Mouse (Mus musculus) layer of hippocampus, adult 11-12 months (tissue): ENCODE measurements around the gene Slc25a45.

Experiments
- DNase-seq: peaks from one replicate; pipeline ENCODE4 v3.0.0; 2022; ENCODE audit warnings: low spot score

Gene Slc25a45

GRCm38 (mm10) chr19:5840890-5841388 is 36.7 kb upstream of the Slc25a45 start:
- DNase-seq, result no peak

DNA sequence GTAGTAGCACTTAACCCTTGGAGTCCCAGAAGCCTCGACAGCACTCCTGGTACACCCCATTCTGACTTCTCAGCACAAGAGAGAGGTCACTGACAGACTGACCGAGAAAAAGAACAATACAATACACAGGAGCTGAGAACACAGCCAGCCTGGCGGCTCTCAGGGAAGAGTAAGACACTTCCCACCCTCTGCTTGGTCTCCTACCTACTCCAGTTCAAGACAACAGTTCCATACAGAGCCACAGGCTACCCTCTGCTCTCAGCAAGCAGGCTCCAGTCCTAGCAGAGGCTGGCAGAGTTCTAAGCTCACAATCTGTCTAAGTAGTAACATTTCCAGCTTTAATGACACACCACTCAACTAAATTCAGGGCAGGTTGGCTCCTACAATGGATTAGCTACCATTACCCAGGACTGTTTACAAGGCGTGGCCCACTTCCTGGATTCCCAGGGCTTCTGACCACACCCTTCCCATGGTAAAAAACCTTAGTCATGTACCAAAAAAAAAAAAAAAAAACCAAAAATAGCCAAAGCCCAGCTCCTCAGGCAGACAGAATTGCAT is 36.1 kb upstream of the Slc25a45 start:
- DNase-seq, result no peak

- DNase-seq, result no peak
Measured at GRCm38 (mm10) chr19:5841999-5842784, 35.4 kb upstream of the Slc25a45 start.

DNA sequence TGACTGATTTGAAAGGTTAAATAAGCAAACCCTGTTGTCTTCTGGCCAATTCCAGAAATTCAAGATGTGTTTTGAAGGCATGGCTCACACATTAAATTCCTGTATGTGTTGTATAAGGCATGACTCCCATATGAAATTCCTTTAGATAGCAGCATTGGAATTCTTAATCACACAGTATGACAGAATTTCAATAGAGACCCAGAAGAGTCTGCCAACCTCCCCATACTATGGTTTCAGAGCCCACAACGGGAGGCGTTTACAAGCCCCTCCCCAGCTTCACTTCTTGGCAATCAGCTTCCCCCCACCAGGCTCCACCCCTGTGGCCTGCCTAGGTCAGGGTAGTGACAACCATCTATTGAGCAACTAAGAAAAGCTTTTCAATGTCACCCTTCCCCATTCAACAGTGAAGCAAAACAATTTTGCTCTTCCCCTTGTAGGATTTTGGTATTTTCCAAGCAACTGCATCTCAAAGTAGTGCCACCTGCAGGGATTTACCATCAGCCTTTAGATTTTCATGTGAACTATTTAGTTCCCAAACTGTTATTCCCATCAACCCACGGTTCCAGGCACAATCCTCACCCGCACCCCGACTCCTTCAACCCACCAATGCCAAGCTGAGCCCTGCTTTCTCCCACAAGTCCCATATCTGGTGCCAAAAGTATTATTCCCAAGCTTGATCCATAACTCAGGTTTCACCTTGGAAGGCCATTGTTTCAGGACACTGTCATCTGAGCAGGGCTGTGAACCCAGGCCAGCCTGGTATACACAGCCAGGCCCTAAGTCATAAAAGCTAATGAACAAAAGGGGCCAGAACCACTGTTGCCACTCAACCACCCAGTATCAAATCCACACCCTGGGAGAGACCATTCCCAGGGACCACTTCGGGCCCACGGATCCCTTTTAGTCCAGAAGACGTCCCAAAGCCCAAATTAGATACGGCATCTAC is 34.5 kb upstream of the Slc25a45 start:
- no peak for DNase-seq

DNA sequence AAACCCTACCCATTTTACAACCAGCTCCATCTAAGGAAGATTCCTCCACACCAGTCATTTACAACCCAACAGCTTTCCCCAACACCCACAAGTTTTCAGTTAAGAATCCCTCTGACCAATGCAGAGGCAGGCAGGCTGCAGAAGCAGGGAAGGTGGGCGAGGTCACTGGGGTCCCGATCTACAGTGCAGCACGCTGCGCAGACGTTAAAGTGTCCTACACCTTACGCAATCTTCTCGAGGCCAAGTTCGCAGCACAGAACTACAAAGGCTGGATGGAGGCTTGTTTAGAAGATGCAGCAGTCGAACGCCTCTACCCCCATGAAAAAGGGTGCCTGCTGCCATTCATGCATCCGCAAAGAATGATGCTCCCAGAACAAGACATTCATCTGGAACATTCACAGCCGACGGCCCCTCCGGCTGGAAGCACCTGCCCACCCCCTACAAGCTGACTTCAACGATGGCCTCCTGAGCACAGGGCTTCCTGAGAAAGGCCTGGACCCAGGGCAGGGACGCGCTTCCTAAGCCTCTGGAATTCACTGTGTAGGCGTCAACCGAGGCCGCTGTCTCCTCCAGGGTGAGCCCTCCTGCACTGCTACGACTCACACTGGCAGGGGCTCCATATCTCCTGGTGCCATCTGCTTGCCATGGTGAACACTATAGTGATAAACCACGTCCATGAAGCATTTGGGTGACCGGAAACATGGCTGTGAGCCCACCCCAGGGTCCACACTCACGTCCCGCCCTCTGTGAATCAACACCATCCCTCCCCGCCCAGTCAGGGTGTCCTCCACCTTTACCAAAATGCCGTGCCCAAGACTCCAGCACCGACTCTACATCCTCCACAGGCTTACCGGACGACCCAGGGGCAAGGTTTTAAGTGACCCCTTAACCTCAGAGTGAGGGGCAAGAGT is 33.6 kb upstream of the Slc25a45 start:
- no peak for DNase-seq

DNA sequence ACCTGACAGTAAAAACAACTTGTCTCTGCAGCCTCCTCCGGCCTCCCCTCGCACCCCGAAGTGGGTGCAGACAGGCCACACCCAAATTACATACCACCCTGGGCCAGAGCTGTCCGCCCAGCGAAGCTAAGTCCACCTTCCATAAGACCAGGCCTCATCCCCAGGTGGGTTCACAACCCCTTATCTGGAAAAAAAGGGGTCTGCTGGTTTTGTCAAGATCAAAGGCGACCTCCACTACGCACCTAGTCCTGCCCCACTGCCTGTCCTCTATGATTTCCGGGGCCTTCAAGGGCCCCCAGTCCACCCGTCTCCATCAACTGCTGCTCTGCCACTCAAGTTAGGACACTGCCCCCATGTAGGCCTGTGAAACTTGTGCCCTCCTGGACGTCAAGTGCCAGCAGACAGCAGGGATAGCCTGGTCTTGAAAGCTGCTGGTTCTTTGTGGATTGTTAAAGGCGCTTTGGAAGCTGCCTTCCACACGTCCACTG is 32.7 kb upstream of the Slc25a45 start:
- DNase-seq, result no peak

DNA sequence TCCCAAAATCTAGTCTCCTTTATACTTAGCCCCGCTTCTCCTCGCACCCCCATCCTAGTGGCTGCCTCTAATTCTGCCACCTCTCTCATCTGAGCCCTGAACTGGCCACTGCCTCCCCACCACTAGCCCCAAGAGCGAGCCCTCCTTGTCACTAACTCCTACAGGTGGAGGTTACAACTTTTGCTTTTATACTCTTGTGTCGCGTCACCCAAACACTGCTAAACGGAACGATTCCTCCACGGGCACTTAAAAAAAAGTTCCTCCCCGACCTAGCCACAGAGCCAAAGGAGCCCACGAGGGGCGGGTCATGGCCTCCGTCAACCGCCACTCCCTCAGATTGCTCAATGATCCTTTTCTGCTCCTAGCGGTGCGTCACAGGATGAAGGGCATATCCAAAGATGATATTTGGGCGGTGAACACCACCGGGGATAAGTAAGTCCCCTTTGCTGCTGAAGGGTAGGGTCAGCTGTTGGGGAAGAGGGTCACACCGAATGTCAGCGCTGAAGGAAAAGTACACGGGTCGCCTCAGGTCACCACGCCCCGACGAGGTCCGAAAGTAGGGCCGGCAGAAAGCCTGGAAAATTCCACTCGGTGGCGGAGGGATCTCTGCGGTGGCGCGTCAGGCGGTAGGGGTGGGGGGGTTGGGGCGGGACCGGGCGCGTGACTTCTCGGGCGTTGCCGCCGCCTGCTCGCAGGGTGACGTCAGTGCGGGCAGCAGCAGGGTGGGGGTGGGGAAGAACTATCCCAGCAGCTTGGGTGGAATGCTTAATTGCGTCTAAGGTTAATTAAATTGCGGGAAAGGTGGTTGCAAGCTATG is 32.1 kb upstream of the Slc25a45 start:
- peak; percentile 93 for DNase-seq

GRCm38 (mm10) chr19:5846154-5846553 is 31.5 kb upstream of the Slc25a45 start:
- peak; percentile 57 for DNase-seq

DNA sequence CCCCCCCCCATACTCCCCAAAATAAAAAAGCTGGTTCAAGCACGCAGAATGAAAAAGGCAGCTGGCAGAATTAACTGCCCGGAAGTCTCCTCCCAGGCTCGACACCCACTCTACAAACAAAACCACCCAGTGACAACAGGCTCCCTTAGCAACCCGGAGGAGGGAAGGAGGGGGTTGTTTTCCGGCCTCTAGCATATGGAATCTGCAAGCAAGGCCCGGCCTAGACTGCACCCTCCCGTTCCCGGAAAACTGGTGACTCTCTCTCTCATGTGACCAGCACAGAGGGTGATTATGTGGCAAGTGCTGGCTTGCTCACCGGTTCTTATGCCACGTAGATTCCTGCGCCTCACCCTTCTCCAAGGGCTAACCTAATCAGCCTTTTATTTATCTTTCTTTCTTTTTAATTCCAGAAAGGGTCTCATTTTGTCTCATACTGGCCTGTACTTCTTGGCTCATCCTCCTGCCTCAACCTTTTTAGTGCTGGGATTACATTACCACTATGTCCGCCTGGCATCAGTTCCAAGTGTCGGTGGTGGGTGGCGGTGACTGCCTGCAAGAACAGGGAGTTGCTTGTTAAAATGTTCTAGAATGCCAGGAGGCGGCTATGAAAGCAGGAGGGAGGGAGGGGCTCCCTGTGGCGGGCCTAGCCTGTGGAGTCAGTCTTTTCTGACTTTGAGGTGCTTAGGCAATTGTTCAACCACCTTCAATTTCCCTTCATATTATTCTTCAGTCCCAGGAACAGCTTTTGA is 30.9 kb upstream of the Slc25a45 start:
- peak; percentile 94 for DNase-seq

- no peak for DNase-seq
Measured at GRCm38 (mm10) chr19:5847306-5847796, 30.3 kb upstream of the Slc25a45 start.

GRCm38 (mm10) chr19:5848032-5848825 is 29.4 kb upstream of the Slc25a45 start:
- peak; percentile 61 for DNase-seq

- no peak for DNase-seq
Measured at GRCm38 (mm10) chr19:5848826-5849672, 28.6 kb upstream of the Slc25a45 start.

- DNase-seq, result peak; percentile 96
Measured at GRCm38 (mm10) chr19:5849843-5850527, 27.6 kb upstream of the Slc25a45 start.

DNA sequence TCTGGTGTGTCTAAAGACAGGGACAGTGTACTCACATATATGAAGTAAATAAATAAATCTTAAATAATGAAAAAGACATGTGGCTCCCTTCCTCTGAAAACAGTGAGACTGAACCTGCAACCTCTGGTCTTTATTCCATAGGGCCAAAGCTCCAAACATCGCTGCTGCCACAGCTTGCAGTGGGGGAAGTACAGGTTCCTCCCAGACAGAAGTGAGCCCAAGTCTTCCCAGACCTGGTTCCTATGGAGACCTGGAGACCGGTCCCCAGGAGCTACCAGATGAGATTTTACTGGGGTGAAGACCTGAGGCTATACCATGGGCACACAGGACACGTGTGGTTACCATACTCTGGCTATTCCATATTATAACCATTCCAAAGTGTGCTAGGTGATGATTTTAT is 26.7 kb upstream of the Slc25a45 start:
- no peak for DNase-seq

DNA sequence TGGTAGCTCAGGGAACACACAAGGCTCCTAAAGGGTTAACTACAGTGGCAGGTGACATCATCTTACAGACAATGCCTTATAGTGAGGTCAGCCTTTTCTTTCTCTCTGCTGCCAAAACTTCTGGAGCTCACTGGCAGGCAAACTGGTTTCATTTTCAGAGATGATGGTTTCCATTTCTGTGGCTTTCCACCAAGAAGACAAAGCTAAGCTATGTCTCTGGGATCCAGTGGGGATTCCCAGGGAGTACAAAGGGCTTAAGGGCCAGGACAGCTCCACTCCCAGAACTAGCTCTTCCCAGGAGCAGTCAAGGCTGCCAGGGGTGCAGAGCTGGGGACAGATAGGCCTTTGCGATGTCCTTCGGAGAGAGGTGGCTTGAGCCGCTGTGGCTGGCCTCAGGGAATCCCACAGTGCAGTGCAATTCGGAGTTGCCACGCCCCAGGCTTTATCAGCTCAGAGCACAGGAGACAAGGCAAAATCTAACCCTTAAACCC is 26.1 kb upstream of the Slc25a45 start:
- no peak for DNase-seq

DNA sequence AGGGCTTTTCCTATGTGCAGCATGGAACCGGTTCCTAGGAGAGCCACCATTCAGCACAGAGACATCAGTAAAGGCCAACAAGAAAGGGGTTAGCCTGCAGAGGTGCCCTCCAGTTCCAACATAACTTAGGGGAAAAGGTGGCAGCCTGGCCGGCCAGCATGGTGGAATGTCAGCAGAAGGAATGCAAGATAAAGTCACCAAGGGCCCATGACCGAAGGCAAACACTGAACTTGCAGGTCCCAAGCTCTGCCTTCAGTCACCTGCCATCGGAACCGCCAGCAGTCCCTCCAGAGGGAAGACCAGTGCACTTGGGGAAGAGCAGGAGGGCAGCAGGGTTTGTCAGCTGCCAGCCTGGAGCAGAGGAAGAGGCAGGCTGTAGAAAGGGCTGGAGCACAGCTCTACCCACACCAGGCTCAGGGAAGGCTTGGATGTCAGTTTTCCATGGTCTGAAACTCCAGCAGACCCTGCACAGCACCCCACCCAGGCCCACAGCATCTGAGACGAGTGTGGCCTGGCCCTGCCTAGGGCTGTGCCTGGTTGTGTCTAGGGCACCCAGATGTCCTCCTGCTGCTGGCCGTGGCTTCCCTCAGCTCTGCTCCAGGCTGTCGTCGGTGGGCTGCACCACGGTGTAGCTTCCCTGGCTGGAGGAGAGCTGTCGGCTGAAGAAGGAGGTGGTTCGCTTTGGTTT is 25.4 kb upstream of the Slc25a45 start:
- no peak for DNase-seq
